7 mouse cellular contexts compared by ENCODE assay signal in the genomic region with DNA sequence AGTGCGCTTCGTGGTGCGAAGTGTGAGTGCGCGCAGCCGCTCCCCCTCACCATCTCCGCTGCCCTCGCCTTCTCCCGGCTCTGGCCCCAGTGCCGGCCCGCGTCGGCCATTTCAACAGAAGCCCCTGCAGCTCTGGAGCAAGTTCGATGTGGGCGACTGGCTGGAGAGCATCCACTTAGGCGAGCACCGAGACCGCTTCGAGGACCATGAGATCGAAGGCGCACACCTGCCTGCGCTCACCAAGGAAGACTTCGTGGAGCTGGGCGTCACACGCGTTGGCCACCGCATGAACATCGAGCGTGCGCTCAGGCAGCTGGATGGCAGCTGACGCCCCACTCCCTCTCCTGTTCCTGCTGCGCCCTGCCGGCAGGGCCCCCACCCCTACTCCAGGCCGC. TPM values are rescaled to one million over a fixed set of nuclear protein-coding genes. Genes with fewer than 3 reads are reported as not detected.
DNase-seq lines count a peak whose midpoint lies in the region; ATAC-seq and TF ChIP-seq lines count a peak whose summit lies in the region.

No protein-coding gene starts in this region.

- H3K4me2 ChIP-seq in embryonic facial prominence, embryonic 14.5 days (ENCODE audit: low read depth, low read length): peak overlapping the region; percentile 49
- peak overlapping the region; percentile 34 for H3K4me2 ChIP-seq in hindbrain, postnatal 0 days (ENCODE audit: low read depth, low read length)
- H3K4me2 ChIP-seq in neural tube, embryonic 13.5 days: peak overlapping the region; percentile 47

- H3K9ac ChIP-seq in embryonic facial prominence, embryonic 14.5 days (ENCODE audit: low read depth, low read length): peak overlapping the region; percentile 22; the same call in 1 of the 2 replicates
- no peak overlapping the region for H3K9ac ChIP-seq in hindbrain, postnatal 0 days (replicated peaks; ENCODE audit: low read length)
- 0 out of 2 replicates have a peak overlapping the region, but pooled peaks have one; percentile 26 for H3K9ac ChIP-seq in neural tube, embryonic 13.5 days

- no peaks in the 10 kb centered on the region for H3K4me1 ChIP-seq in kidney, adult 2 months (ENCODE audit: control insufficient read depth, insufficient read depth, low read length)
- H3K4me1 ChIP-seq in embryonic facial prominence, embryonic 14.5 days (ENCODE audit: control insufficient read depth, insufficient read depth, low read length): peaks cover 17% of the 10 kb centered on the region; the same call in 1 of the 2 replicates
- 0 out of 2 replicates have a peak, but pooled peaks cover 5% of the 10 kb centered on the region for H3K4me1 ChIP-seq in hindbrain, postnatal 0 days (ENCODE audit: insufficient read depth, low read length)
- peaks cover 34% of the 10 kb centered on the region for H3K4me1 ChIP-seq in neural tube, embryonic 13.5 days (replicated peaks)

- H3K27me3 ChIP-seq in kidney, adult 2 months (replicated peaks; ENCODE audit: control insufficient read depth, insufficient read depth, low read length): no peaks in the 10 kb centered on the region
- H3K27me3 ChIP-seq in embryonic facial prominence, embryonic 14.5 days (replicated peaks; ENCODE audit: control insufficient read depth, insufficient read depth, low read length): peaks cover 39% of the 10 kb centered on the region
- no peaks in the 10 kb centered on the region for H3K27me3 ChIP-seq in hindbrain, postnatal 0 days (ENCODE audit: insufficient read depth, low read length)
- H3K27me3 ChIP-seq in neural tube, embryonic 13.5 days: peaks cover 51% of the 10 kb centered on the region

- no peak for TF ChIP-seq CTCF in kidney, adult 2 months (conservative IDR thresholded peaks at IDR 0.05; ENCODE audit: insufficient read depth, insufficient read length, low read depth, low read length)
- no peak for TF ChIP-seq CTCF in hindbrain, postnatal 0 days (IDR thresholded peaks at IDR 0.05; ENCODE audit: low read depth)

- H3K36me3 ChIP-seq in kidney, adult 2 months (ENCODE audit: control insufficient read depth, insufficient read depth, low read length): no peaks in the 10 kb centered on the region
- H3K36me3 ChIP-seq in embryonic facial prominence, embryonic 14.5 days (ENCODE audit: control insufficient read depth, insufficient read depth, low read length): no peaks in the 10 kb centered on the region
- no peaks in the 10 kb centered on the region; the same call in 1 of the 2 replicates for H3K36me3 ChIP-seq in hindbrain, postnatal 0 days (ENCODE audit: insufficient read depth, low read length)
- peaks cover 4% of the 10 kb centered on the region; the same call in 1 of the 2 replicates for H3K36me3 ChIP-seq in neural tube, embryonic 13.5 days

- H3K4me3 ChIP-seq in kidney, adult 2 months (ENCODE audit: insufficient read depth, low read depth, low read length): no peak overlapping the region
- peak overlapping the region; percentile 26 for H3K4me3 ChIP-seq in embryonic facial prominence, embryonic 14.5 days (ENCODE audit: low read depth, low read length)
- H3K4me3 ChIP-seq in hindbrain, postnatal 0 days (ENCODE audit: low read length): no peak overlapping the region
- H3K4me3 ChIP-seq in neural tube, embryonic 13.5 days: peak overlapping the region; percentile 19

- H3K9me3 ChIP-seq in embryonic facial prominence, embryonic 14.5 days (ENCODE audit: control insufficient read depth, low read length): no peaks in the 10 kb centered on the region
- H3K9me3 ChIP-seq in hindbrain, postnatal 0 days (ENCODE audit: low read length): no peaks in the 10 kb centered on the region
- no peaks in the 10 kb centered on the region for H3K9me3 ChIP-seq in neural tube, embryonic 13.5 days

- ATAC-seq in embryonic facial prominence, embryonic 14.5 days (ENCODE audit: low read depth): peak; percentile 24; the same call in 1 of the 2 replicates
- no peak for ATAC-seq in hindbrain, postnatal 0 days
- ATAC-seq in neural tube, embryonic 13.5 days (ENCODE audit: low read depth): no peak

- WGBS in kidney, adult 2 months: 21% methylated on average over 34 of the region's 34 CpGs
- WGBS in embryonic facial prominence, embryonic 14.5 days: 6% methylated on average over 30 of the region's 34 CpGs
- 21% methylated on average over 31 of the region's 34 CpGs for WGBS in hindbrain, postnatal 0 days
- 7% methylated on average over 34 of the region's 34 CpGs for WGBS in neural tube, embryonic 13.5 days

- TF ChIP-seq POLR2A in kidney, adult 2 months (IDR thresholded peaks at IDR 0.05; ENCODE audit: low read depth, low read length): no peak

- peak; percentile 12 to 24 for DNase-seq in kidney, postnatal 4 days
- DNase-seq in kidney, adult 2 months: no peak
- DNase-seq in embryonic facial prominence, embryonic 14.5 days (ENCODE audit: low spot score): peak; percentile 16
- DNase-seq in hindbrain, postnatal 0 days (ENCODE audit: low spot score): no peak
- DNase-seq in thymus, adult 18-20 months: no peak
- no peak for DNase-seq in frontal cortex, adult 2 months (ENCODE audit: extremely low spot score in 1 of 2, low spot score in 1 of 2)

- H3K27ac ChIP-seq in kidney, adult 2 months (ENCODE audit: insufficient read depth, low read depth, low read length): no peak overlapping the region
- no peak overlapping the region for H3K27ac ChIP-seq in embryonic facial prominence, embryonic 14.5 days (replicated peaks; ENCODE audit: low read depth, low read length)
- no peak overlapping the region for H3K27ac ChIP-seq in hindbrain, postnatal 0 days
- no peak overlapping the region for H3K27ac ChIP-seq in neural tube, embryonic 13.5 days (replicated peaks)

RNA-seq across cellular contexts. Expression of a gene that starts 10.1 kb away (rescaled TPM):
- polyA plus RNA-seq in kidney, adult 2 months (2012; rRNA removed): 0.58 and 0.74 TPM in 2 replicates
- 0.22 and 0.38 TPM in 2 replicates for polyA plus RNA-seq in embryonic facial prominence, embryonic 14.5 days (2014; fragmentation: Nextera tagmentation; extraction: Ambion mirVana)
- 2.4 and 3.3 TPM in 2 replicates for total RNA-seq in hindbrain, postnatal 0 days (2014; rRNA removed)
- polyA plus RNA-seq in hindbrain, postnatal 0 days (2015; fragmentation: Nextera tagmentation; extraction: Ambion mirVana): 2.1 TPM in 2 replicates
- polyA plus RNA-seq in neural tube, embryonic 13.5 days (2015; fragmentation: Nextera tagmentation; extraction: Ambion mirVana): 0.48 and 1.5 TPM in 2 replicates
- polyA plus RNA-seq in frontal cortex, adult 2 months (2012; rRNA removed): 4.2 TPM in 2 replicates

RNA-seq across cellular contexts. Expression of a gene that starts 33.7 kb away (rescaled TPM):
- 16.9 and 18.1 TPM in 2 replicates for polyA plus RNA-seq in kidney, adult 2 months (2012; rRNA removed)
- 44.4 and 45.7 TPM in 2 replicates for polyA plus RNA-seq in embryonic facial prominence, embryonic 14.5 days (2014; fragmentation: Nextera tagmentation; extraction: Ambion mirVana)
- 42.2 and 62.1 TPM in 2 replicates for total RNA-seq in hindbrain, postnatal 0 days (2014; rRNA removed)
- polyA plus RNA-seq in hindbrain, postnatal 0 days (2015; fragmentation: Nextera tagmentation; extraction: Ambion mirVana): 59.1 and 66.6 TPM in 2 replicates
- 70.7 and 82.4 TPM in 2 replicates for polyA plus RNA-seq in neural tube, embryonic 13.5 days (2015; fragmentation: Nextera tagmentation; extraction: Ambion mirVana)
- 74.5 and 82.6 TPM in 2 replicates for polyA plus RNA-seq in frontal cortex, adult 2 months (2012; rRNA removed)

RNA-seq across cellular contexts. Expression of a gene that starts 58.6 kb away (rescaled TPM):
- polyA plus RNA-seq in kidney, adult 2 months (2012; rRNA removed): 18.0 and 19.5 TPM in 2 replicates
- 1.9 and 2.0 TPM in 2 replicates for polyA plus RNA-seq in embryonic facial prominence, embryonic 14.5 days (2014; fragmentation: Nextera tagmentation; extraction: Ambion mirVana)
- 43.6 and 61.8 TPM in 2 replicates for total RNA-seq in hindbrain, postnatal 0 days (2014; rRNA removed)
- polyA plus RNA-seq in hindbrain, postnatal 0 days (2015; fragmentation: Nextera tagmentation; extraction: Ambion mirVana): 7.1 and 8.7 TPM in 2 replicates
- polyA plus RNA-seq in neural tube, embryonic 13.5 days (2015; fragmentation: Nextera tagmentation; extraction: Ambion mirVana): 6.5 and 8.0 TPM in 2 replicates
- 76.4 and 84.0 TPM in 2 replicates for polyA plus RNA-seq in frontal cortex, adult 2 months (2012; rRNA removed)

Comparison
In these comparisons a context has a peak if more than half of its experiments do, and no peak if none do; other contexts are left out.
1. DNase-seq: peak in kidney, postnatal 4 days (2 of 2) and embryonic facial prominence, embryonic 14.5 days (single experiment); none in kidney, adult 2 months (single experiment), hindbrain, postnatal 0 days (single experiment), thymus, adult 18-20 months (0 of 2) and frontal cortex, adult 2 months (0 of 2).
2. H3K4me3 ChIP-seq: peak in embryonic facial prominence, embryonic 14.5 days (single experiment) and neural tube, embryonic 13.5 days (single experiment); none in kidney, adult 2 months (single experiment) and hindbrain, postnatal 0 days (single experiment).
3. Peak in every context shown above with its lines, with median percentiles within 50 percentile points of each other: H3K4me2 ChIP-seq.